Mouse (Mus musculus) forebrain, embryonic 11.5 days (tissue): ENCODE measurements around the gene Slc26a10. TPM values are rescaled to one million over a fixed set of nuclear protein-coding genes. Genes with fewer than 3 reads are reported as not detected.

Source experiments
- ATAC-seq: fragments of 200-750 bp; cut with Nextera tagmentation; replicated peaks from 2 replicates; pipeline ENCODE4 v1.8.0; 2017; ENCODE audit warnings: moderate TSS enrichment; ENCODE audit not compliant: low FRiP score
- DNase-seq: peaks from one replicate; pipeline ENCODE4 v3.0.0-alpha.2; 2017; ENCODE audit warnings: low spot score
- H3K27ac ChIP-seq: fragments of 300-500 bp; sonication (generic); 2 replicates; pipeline ENCODE4 v1.5.1; 2014; ENCODE audit warnings: low read depth, low read length
- H3K27me3 ChIP-seq: fragments of 300-500 bp; sonication (generic); 2 replicates; pipeline ENCODE4 v1.6.1; 2014; ENCODE audit warnings: mild to moderate bottlenecking, low read length, mixed read lengths; ENCODE audit not compliant: control insufficient read depth, insufficient read depth
- H3K36me3 ChIP-seq: fragments of 300-500 bp; sonication (generic); 2 replicates; pipeline ENCODE4 v1.6.1; 2014; ENCODE audit warnings: mild to moderate bottlenecking, low read length, moderate library complexity, mixed read lengths; ENCODE audit not compliant: control insufficient read depth, insufficient read depth
- H3K4me1 ChIP-seq: fragments of 300-500 bp; sonication (generic); replicated peaks from 2 replicates; pipeline ENCODE4 v1.6.1; 2014; ENCODE audit warnings: low read length, mixed read lengths; ENCODE audit not compliant: control insufficient read depth, insufficient read depth
- H3K4me2 ChIP-seq: fragments of 300-500 bp; sonication (generic); 2 replicates; pipeline ENCODE4 v1.6.1; 2014; ENCODE audit warnings: low read depth, mild to moderate bottlenecking, low read length, moderate library complexity, mixed read lengths; ENCODE audit not compliant: severe bottlenecking
- H3K4me3 ChIP-seq: fragments of 300-500 bp; sonication (generic); 2 replicates; pipeline ENCODE4 v1.5.1; 2014; ENCODE audit warnings: low read depth, low read length
- H3K9ac ChIP-seq: fragments of 300-500 bp; sonication (generic); 2 replicates; pipeline ENCODE4 v1.6.1; 2014; ENCODE audit warnings: low read length
- H3K9me3 ChIP-seq: fragments of 300-500 bp; sonication (generic); 2 replicates; pipeline ENCODE4 v1.6.1; 2016; ENCODE audit warnings: low read length, mixed read lengths; ENCODE audit not compliant: control insufficient read depth
- WGBS: fragments of 180-500 bp; shearing (Covaris S2); extraction: QIAGEN DNeasy Blood & Tissue Kit; methylation state at CpG from one replicate; pipeline ENCODE4 v1.1.7; 2014; 5-methylcytosine and 5-hydroxymethylcytosine counted together
- polyA plus RNA-seq: library from polyadenylated mRNA; unstranded; fragments of >200 nt; fragmentation: Nextera tagmentation; extraction: Ambion mirVana; gene quantifications from 2 replicates; pipeline ENCODE4 v1.2.1, GENCODE M21; 2014

The Slc26a10 gene
- polyA plus RNA-seq, 1 experiment from 2014 or later = 1.1 TPM

DNA sequence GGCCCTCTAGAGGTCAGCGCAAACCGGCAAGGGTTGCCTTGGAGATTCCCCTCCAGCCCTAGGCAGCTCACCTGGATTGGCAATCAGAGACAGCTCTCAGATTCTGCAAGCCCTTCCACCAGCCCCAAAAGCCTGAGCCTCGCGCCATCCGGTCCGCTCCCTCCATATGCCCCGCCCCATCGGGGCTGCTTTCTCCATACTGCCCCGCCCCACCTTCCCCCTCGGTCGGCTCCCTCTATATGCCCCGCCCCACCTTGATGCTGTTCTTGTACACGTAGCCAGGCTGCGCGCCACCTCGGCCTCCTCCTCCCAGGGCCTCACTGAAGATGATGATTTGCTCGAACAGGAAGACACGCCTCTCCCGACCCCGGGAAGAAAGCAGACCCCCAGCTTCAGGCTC lies 3.3 kb upstream of the Slc26a10 start:
- Histone ChIP-seq H3K9ac (no peak overlapping the region), H3K9me3 (no peaks in the 10 kb centered on the region), H3K27ac (no peak overlapping the region), H3K4me3 (no peak overlapping the region), H3K36me3 (peaks cover 6% of the 10 kb centered on the region; the same call in 1 of the 2 replicates), H3K4me1 (peaks cover 10% of the 10 kb centered on the region), H3K4me2 (0 out of 2 replicates have a peak overlapping the region, but pooled peaks have one; percentile 0), H3K27me3 (peaks cover 25% of the 10 kb centered on the region)
- WGBS = 8% methylated on average over 20 of the region's 20 CpGs
- DNase-seq (peak; percentile 68), ATAC-seq (no peak)

DNA sequence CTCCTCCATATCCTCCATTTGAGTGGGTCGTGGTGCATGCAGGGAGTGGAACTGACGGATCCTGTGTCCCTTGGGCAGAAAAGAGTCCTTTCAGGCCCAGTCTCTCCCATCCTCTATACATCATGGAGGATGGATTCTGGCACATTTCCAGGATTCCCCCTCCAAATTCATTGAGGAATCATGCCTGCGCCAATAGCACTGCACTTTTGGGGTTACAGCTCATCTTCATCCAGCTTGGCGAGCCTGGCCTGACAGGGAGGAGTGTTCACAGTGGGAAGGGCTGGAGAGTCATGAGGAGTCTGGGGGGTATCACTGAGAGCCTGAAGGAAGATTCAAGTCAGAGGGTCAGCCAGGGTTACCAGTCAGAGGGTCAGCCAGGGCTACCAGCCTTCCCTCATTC lies 2.2 kb upstream of the Slc26a10 start:
- 87% methylated on average over 4 of the region's 4 CpGs for WGBS
- H3K4me2 ChIP-seq = no peak overlapping the region
- DNase-seq (peak; percentile 44), ATAC-seq (no peak)
- H3K27ac ChIP-seq = no peak overlapping the region
- H3K9me3 ChIP-seq = no peaks in the 10 kb centered on the region
- H3K9ac ChIP-seq = no peak overlapping the region
- H3K4me1 ChIP-seq = peaks cover 20% of the 10 kb centered on the region
- no peak overlapping the region for H3K4me3 ChIP-seq
- peaks cover 36% of the 10 kb centered on the region for H3K27me3 ChIP-seq
- H3K36me3 ChIP-seq = peaks cover 6% of the 10 kb centered on the region; the same call in 1 of the 2 replicates

DNA sequence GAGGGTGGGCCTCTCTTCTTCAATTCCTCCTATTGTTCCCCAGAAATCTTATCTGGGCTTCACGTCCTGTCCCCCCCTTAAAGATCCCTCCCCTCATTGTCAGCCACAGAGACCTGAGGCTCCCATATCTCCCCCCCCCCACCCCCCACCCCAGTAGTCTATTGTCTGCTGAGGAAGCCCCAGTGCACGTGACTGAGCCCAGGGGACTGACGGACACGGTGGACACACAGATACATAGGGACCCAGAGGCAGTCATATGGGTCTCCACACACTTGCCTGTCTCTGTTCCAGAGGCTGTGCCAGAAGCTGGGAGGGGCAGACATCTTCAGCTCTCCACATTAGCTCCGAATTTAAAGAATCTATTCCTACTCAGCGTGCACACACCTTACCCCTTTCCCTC lies 1.1 kb upstream of the Slc26a10 start:
- Histone ChIP-seq H3K27me3 (peaks cover 43% of the 10 kb centered on the region), H3K27ac (no peak overlapping the region), H3K4me1 (peaks cover 20% of the 10 kb centered on the region), H3K9ac (no peak overlapping the region), H3K4me3 (no peak overlapping the region), H3K4me2 (no peak overlapping the region), H3K36me3 (peaks cover 1% of the 10 kb centered on the region; the same call in 1 of the 2 replicates), H3K9me3 (no peaks in the 10 kb centered on the region)
- 70% methylated on average over 6 of the region's 6 CpGs for whole genome bisulfite sequencing
- ATAC-seq (no peak), DNase-seq (no peak)

DNA sequence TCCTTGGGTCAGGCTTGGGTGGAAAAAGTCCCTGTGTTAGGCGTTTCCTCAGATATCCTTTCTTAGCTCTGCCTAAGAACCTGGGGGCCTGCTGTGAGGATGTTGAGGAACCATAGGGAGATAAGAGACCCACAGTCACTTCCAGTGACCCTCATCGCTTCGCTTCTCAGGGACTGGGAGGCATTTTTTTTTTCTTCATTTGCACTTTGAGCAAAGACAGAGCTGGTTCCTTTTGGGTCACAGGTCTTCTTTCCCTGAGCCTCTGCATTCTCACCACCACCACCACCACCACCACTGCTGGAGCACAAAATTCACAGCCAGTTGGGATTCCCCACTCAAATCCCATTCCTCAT lies 226 bp upstream of the Slc26a10 start:
- DNase-seq = peak; percentile 44
- no peak for ATAC-seq
- WGBS = 15% methylated on average over 3 of the region's 3 CpGs
- Histone ChIP-seq H3K9me3 (no peaks in the 10 kb centered on the region), H3K4me2 (no peak overlapping the region), H3K36me3 (no peaks in the 10 kb centered on the region), H3K4me3 (no peak overlapping the region), H3K27ac (no peak overlapping the region), H3K4me1 (peaks cover 20% of the 10 kb centered on the region), H3K27me3 (peaks cover 43% of the 10 kb centered on the region), H3K9ac (no peak overlapping the region)

DNA sequence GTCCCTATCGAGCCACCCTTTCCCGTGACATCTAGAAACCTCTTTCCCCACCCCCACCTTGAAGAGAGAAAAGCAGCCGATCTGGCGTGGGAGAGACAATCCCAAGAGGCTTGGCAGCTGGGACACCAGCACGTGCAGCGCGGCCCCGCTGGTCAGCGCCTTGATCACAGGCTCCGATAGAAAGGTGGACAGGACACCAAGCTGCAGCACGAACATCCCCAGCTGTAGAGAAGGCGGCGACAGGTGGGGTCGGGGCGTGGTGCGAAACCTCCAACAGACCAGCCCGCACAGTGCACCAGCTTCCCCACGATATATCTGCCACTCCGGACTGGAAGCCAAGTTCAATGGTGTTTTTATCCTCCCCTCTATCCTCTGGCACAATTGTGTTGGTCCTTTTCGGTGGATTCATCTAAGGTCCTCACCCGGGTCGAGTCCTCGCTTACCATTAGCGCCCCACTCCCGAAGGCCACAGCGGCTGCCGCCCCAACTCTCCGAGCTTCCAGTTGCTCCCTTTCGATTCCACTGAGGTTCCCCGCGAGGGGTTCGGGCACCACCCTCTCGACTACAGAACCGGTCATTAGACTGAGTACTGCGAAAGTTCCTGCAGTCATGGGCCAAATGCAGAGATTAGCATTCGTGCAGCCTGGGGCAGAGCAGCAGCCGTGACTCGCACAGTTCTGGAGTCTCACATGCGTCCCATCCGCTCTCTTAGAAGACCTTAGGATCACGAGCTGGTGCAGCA lies 2.0 kb downstream of the Slc26a10 start:
- 4% methylated on average over 41 of the region's 41 CpGs for WGBS
- H3K9me3 ChIP-seq = no peaks in the 10 kb centered on the region
- H3K27ac ChIP-seq = no peak overlapping the region
- ATAC-seq = no peak
- peak; percentile 61 for DNase-seq
- H3K27me3 ChIP-seq = peaks cover 43% of the 10 kb centered on the region
- H3K4me2 ChIP-seq = peak overlapping the region; percentile 49
- no peaks in the 10 kb centered on the region for H3K36me3 ChIP-seq
- peak overlapping the region; percentile 15 for H3K4me3 ChIP-seq
- H3K9ac ChIP-seq = no peak overlapping the region
- H3K4me1 ChIP-seq = peaks cover 20% of the 10 kb centered on the region

DNA sequence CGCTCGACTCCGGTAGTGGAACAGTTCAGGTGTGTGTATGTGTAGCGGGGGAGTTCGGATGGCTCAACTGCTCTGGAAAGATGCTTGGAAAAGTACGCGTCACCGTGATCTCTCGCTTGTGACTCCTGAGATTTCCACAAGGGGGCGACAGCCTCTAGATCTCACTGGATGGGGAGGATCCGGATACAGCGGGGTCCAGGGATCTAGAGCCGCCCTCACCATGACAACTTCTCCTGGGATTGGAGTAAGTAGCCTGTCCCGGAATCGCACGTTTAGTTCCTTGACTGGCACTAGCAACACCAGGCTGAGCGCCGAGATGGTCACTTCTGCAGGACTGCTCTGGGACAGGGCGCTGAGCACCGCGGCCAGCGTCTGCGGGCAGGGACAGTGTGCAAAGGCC lies 2.7 kb downstream of the Slc26a10 start:
- ATAC-seq (peak; percentile 69), DNase-seq (peak; percentile 92)
- Histone ChIP-seq H3K27me3 (peaks cover 43% of the 10 kb centered on the region), H3K4me1 (peaks cover 20% of the 10 kb centered on the region), H3K4me2 (peak overlapping the region; percentile 49), H3K36me3 (no peaks in the 10 kb centered on the region), H3K9me3 (no peaks in the 10 kb centered on the region), H3K9ac (no peak overlapping the region), H3K4me3 (peak overlapping the region; percentile 15), H3K27ac (no peak overlapping the region)
- under 1% methylated on average over 23 of the region's 23 CpGs for WGBS

DNA sequence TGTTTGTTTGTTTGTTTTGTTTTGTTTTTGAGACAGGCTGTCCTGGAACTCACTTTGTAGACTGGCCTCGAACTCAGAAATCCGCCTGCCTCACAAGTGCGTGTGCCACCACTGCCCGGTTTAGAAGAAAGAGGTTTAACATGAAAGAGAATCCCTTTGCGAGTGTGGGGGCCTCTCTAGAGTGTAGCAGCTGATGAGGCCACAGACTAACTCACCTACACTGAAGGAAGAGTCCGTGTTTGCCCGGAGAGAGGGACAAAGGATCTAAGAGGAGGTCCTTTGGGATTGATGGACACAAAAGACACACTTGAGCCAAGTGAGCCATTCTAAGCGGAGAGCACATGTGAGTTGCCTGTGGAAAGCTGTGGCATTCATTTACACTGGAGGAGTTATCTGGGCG lies 3.2 kb downstream of the Slc26a10 start:
- no peak overlapping the region for H3K9ac ChIP-seq
- no peaks in the 10 kb centered on the region for H3K36me3 ChIP-seq
- peak; percentile 13; the same call in 1 of the 2 replicates for ATAC-seq
- H3K4me3 ChIP-seq = peak overlapping the region; percentile 15; the same call in 1 of the 2 replicates
- peaks cover 20% of the 10 kb centered on the region for H3K4me1 ChIP-seq
- no peaks in the 10 kb centered on the region for H3K9me3 ChIP-seq
- peak overlapping the region; percentile 49; the same call in 1 of the 2 replicates for H3K4me2 ChIP-seq
- H3K27ac ChIP-seq = no peak overlapping the region
- peaks cover 43% of the 10 kb centered on the region for H3K27me3 ChIP-seq
- no peak for DNase-seq
- 20% methylated on average over 9 of the region's 9 CpGs for WGBS

DNA sequence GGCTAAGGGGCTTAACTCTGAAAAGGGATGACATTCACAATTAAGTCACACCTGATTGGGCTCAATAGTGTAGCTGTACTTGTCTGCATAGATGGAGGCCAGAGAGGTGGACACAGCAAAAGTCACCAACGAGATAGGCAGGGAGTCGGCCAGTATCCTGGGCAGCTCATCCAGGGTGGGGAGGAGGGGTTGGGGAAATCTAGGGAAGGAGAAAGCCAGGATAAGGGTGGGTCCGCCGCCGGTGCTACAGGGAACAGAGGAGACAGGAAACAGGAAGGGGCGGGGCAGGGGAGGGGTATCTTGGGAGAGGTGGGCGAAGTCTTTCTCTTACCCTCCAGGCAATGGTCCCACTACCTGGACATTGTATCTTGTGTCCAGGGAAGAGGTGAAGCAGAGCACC lies 3.7 kb downstream of the Slc26a10 start:
- H3K9ac ChIP-seq = no peak overlapping the region
- peaks cover 43% of the 10 kb centered on the region for H3K27me3 ChIP-seq
- no peaks in the 10 kb centered on the region for H3K9me3 ChIP-seq
- ATAC-seq = no peak
- H3K4me1 ChIP-seq = peaks cover 20% of the 10 kb centered on the region
- H3K4me2 ChIP-seq = no peak overlapping the region
- no peaks in the 10 kb centered on the region for H3K36me3 ChIP-seq
- peak; percentile 50 for DNase-seq
- no peak overlapping the region for H3K4me3 ChIP-seq
- H3K27ac ChIP-seq = no peak overlapping the region
- 4% methylated on average over 7 of the region's 7 CpGs for WGBS

DNA sequence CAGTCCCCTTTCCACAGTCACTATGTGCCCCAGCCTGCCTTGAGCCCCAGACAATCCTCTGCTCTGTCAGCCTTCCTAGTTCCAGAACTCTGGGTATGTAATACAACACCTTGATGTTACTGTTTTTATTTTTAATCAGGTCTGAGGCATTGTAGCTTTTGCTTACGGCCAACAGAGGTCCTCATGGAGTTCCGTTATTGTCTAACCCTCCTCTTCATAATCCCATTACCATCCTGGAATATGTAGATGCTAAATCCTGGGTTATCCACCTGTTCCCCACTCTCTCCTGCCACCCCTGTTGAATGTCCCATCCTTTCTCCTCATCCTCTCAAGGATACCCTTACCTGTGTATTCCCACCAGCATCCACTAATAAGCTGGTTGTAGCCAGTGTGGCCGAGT lies 4.2 kb downstream of the Slc26a10 start:
- H3K27ac ChIP-seq = no peak overlapping the region
- no peak overlapping the region for H3K4me2 ChIP-seq
- H3K27me3 ChIP-seq = peaks cover 44% of the 10 kb centered on the region
- no peak overlapping the region for H3K9ac ChIP-seq
- H3K4me1 ChIP-seq = peaks cover 20% of the 10 kb centered on the region
- H3K4me3 ChIP-seq = no peak overlapping the region
- ATAC-seq (no peak), DNase-seq (no peak)
- H3K9me3 ChIP-seq = no peaks in the 10 kb centered on the region
- 21% methylated on average over 3 of the region's 3 CpGs for WGBS
- no peaks in the 10 kb centered on the region for H3K36me3 ChIP-seq
